Mouse (Mus musculus) layer of hippocampus, adult 8-10 months (tissue): Measurements from ENCODE around the gene Dlgap5. TPM values are rescaled to one million over a fixed set of nuclear protein-coding genes. Genes with fewer than 3 reads are reported as not detected.
A peak's percentile ranks its signal among the peaks of the same experiment; 100 is the strongest.

Experiments used
- DNase-seq, 2 experiments: peaks; one replicate each; pipeline ENCODE4 v3.0.0; 2022; ENCODE audit warnings: low spot score in 2 of 2
- total RNA-seq, 4 experiments: library from RNA; stranded (reverse); gene quantifications; 2 replicates each; pipeline ENCODE4 v1.2.4; 2022

Dlgap5 gene
- total RNA-seq, 4 experiments from 2014 or later: 0.52 to 1.4 (median 0.70) TPM; not detected in 1

GRCm38 (mm10) chr14:47395462-47396026, 22.7 kb downstream of the Dlgap5 start:
- no peak for DNase-seq

- DNase-seq: no peak
Observed at GRCm38 (mm10) chr14:47395007-47395406, 23.2 kb downstream of the Dlgap5 start.

DNA sequence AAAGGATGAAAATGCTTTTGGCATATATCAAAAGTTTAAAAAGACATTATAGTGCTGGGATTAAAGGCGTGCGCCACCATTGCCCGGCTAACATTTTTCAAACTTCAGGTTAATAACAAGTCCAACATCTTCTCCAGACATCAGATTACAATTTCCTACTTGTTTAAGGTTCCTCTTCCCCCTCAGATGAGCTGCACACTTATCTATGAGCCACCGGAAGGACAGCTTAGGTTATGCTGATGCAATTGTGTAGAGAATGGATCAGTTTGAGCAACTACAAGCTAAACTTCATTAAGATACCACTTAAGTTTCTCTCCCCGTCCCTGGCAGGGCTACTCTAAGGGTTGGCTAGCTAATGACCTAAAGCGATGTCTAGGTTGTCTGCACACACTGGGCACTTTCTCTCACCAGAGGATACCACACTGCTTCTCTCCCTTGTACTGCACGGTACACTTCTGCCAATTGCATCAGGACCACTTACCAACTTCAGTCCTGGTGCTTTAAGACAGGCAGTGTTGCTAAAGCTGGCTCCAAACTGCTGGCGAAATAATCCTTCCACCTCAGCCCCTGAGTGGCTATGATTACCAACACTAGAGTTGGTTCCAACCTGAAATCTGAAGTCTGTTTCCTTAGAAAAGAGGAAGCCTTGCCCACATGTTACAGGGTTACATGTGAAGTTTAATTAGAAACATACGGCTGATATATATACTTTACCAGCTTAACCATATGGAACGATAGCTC, 24.7 kb downstream of the Dlgap5 start:
- no peak for DNase-seq

DNA sequence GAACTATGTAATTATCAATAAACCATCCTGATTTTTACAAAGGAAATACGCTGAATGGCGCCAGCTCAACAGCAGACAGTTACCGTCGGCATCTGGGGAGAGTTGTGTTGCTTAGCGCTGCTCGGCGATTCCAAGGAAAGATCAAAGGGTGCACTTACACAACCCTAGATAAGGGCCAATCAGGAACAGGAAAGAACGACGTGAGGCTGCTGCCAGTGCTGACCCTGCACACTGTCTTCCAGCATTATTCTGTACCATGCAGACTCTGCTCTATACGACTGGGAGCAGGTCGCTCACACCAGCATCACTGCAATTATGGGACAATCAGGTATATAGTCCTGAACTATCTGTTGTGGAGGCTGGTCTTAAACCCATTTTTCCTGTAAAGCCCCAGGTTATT, 32.1 kb downstream of the Dlgap5 start:
- DNase-seq: no peak

DNA sequence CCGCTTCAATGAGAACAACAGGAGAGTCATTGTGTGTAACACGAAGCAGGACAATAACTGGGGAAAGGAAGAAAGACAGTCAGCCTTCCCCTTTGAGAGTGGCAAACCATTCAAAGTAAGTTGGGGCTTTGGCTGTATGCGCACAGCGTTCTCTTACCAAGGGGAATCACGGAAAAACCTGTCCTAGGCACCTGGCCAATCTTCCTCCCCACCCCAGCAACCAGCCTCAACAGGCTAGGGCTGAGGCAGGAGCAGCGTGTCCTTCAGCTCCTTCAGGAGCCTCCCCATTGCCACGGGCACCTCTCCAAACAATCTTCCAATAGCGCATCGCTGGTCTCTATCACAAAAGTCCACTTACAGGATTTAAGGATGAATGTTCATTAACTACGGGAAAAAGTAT, 33.6 kb downstream of the Dlgap5 start:
- no peak for DNase-seq

- no peak for DNase-seq
Observed at GRCm38 (mm10) chr14:47383911-47384310, 34.3 kb downstream of the Dlgap5 start.

DNA sequence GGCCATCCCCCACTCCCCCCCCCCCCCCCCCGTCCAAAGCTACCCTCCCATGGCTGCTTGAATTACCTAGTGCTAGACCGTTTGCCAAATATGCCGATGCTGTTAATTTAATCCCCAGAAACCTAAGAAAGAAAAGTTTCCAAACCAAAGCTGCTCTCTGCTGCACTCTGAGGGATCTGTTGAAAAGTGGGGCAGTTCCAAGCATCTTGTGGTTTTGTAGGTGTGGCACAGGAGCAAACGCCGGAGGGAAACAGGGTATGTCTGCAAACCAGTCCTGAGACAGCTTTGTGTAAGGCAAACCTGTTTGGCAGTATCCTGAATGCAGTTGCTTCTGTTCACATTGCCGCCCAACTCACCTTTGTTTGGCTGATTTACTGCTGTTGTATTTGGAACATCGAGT, 39.9 kb downstream of the Dlgap5 start:
- DNase-seq: no peak

GRCm38 (mm10) chr14:47376526-47376925, 41.7 kb downstream of the Dlgap5 start:
- no peak for DNase-seq

GRCm38 (mm10) chr14:47373728-47374678, 44.2 kb downstream of the Dlgap5 start:
- DNase-seq: no peak

DNA sequence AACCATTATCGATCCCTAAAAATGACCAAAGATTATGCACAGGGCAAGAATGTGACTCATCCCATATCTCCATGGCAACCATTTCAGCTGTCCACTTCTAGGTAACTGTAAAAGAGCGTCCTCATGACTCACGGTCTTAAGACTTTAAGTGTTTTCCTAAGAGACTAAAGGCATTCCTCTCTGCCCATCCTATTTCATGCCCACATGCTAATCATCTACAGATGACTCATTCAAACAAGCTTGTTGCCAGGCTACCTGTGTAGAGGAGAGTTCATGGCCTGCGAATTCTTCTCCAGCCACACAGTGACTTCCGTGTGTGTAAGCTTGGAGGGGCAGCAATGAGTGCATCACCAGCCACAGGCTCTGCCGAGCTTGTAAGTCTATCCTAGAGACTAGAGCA, 46.5 kb downstream of the Dlgap5 start:
- DNase-seq: no peak

DNA sequence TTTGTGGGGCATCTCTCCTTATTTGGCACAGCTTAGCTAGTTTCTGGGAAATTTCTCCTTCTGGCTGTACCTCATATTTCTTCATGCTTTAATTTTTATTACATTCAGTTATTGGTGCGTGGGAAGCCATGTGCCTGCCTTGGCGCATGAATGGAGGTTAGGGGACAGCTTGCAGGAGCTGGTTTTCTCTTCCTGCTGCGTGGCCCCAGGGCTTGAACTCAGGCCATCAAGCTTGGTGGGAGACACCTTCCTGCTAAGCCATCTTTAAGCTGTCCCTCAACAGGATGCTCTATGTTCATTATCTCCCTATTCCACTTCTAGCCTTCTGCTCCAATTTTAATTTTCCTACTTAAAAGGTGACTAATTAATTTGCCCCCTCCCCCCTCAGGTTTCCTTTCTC, 47.4 kb downstream of the Dlgap5 start:
- DNase-seq: no peak

- no peak for DNase-seq
Observed at GRCm38 (mm10) chr14:47369741-47370140, 48.5 kb downstream of the Dlgap5 start.

DNA sequence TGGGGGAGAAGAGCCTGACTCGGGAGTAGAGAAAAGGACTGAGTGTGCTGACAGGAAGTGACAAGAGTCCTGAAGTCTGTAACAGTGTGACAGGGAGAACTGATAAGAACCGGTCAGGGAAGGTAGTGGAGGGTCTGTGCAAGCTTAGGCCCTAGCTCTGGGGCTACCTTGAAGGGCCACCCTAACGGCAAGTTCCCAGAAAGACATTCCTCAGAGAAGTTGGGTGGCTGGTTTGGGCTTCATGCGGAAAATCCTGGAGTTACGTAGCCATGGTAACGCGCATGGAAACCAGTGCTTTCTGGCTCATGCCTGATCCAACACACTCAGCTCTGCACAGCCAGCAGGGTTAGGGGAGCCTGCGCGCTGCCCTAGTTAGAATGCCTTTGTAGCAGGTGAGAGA, 50.7 kb downstream of the Dlgap5 start, which contains the start of gene Lgals3:
Gene Lgals3 (plus strand): TSS at position 291 of the 400 bp plus-strand sequence.
- DNase-seq: peak; percentile 64 to 72

DNA sequence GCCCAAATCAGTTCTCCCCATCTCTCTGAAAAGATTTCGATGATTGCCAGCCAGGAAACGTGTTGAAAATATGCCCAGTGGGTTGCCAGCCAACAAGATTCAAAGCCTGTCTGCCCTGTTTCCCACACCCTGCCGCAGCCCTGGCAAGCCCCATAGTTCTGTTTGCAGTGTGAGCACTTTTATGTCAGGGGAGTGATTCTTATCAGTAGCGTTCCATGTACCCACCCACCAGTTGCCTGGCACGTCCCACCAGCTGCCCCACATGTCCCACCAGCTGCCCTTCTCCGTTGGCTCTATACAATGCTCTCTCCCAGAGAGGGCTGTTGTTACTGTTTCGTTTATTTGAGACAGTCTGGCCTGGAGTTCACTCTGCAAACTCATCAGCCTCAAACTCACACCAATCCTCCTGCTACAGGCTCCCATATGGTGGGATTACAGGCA, 51.3 kb downstream of the Dlgap5 start:
- peak; percentile 71 to 81 for DNase-seq

- DNase-seq: no peak
Observed at GRCm38 (mm10) chr14:47364742-47365449, 53.3 kb downstream of the Dlgap5 start.

- no peak for DNase-seq
Observed at GRCm38 (mm10) chr14:47361899-47362298, 56.3 kb downstream of the Dlgap5 start.

DNA sequence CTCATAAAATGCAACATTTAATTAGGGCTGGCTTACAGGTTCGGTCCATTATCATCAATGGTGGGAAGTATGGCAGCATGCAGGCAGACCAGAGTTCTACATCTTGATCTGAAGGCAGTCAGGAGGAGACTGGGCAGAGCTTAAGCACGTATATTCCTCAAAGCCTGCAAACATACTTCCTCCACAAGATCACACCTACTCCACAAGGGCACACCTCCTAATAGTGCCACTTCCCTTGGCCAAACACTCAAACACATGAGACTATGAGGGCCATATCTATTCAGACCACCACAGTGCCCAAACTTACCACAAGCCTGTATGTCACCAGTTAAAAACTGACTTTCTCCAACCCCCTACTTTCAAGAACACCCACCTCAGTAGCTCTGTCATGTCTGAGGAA, 56.8 kb downstream of the Dlgap5 start:
- DNase-seq: no peak

GRCm38 (mm10) chr14:47359610-47360009, 58.6 kb downstream of the Dlgap5 start:
- DNase-seq: no peak

- DNase-seq: no peak
Observed at GRCm38 (mm10) chr14:47356622-47357021, 61.6 kb downstream of the Dlgap5 start.

DNA sequence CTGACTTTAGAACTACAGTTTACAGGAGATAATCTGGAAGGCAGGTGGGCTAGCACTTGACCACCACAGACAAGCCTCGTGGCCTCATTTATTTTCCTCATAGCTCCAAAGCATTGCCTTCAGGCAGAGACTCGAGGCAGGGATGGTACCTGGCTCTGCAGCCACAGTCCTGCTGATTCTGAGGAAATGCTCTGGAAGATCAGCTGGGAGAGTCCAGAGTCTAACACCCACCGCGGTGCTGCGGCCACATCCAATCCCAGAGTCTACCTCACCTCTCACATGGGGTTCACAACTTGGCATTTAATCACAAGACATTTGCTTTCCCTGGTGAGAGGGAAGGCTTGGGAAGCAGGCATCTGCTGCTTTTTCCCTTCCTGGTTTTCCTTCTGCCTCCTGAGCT, 63.3 kb downstream of the Dlgap5 start:
- DNase-seq: no peak

DNA sequence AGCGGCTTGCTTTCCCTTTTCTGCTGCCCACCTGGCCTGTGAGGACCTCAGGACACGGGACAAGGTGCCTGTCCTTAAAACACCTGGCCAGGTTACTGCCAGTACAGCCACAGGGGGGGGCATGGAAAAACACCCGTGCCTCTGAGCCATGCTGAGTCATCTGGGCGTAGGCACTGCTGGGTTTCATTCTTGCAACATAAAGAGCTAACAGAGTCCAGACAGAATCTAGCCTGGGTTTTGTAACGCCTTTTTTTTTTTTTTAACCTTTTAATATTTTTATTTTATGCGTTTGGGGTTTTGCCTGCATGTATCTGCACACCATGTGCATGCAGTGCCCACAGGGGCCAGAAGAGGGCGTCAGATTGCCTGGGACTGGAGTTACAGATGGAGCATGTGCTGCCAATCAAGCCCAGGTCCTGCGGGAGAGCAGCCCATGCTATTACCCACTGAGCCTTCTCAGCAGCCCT, 64.1 kb downstream of the Dlgap5 start:
- no peak for DNase-seq
